Mouse (Mus musculus): ENCODE data around the gene Capn2. TPM values are rescaled to one million over a fixed set of nuclear protein-coding genes. Genes with fewer than 3 reads are reported as not detected.

The Capn2 gene
- polyA plus RNA-seq, 1 experiment from 2014 or later = 107 TPM

- no peak for ATAC-seq (ENCODE audit: insufficient read depth, low FRiP score, low read depth)
- H3K9ac ChIP-seq = no peak overlapping the region
- no peaks in the 10 kb centered on the region for H3K9me3 ChIP-seq
- no peak overlapping the region for H3K27ac ChIP-seq
- H3K4me2 ChIP-seq = no peak overlapping the region
- no peak overlapping the region for H3K4me3 ChIP-seq (replicated peaks)
- H3K4me1 ChIP-seq = no peaks in the 10 kb centered on the region
- H3K27me3 ChIP-seq (replicated peaks) = no peaks in the 10 kb centered on the region
- 82% methylated on average over 5 of the region's 5 CpGs for WGBS
- peaks cover 42% of the 10 kb centered on the region for H3K36me3 ChIP-seq
These were observed 42.2 kb downstream of the Capn2 start for GRCm38 (mm10) chr1:182475005-182475796.

GRCm38 (mm10) chr1:182465978-182466377, 51.4 kb downstream of the Capn2 start:
- Histone ChIP-seq H3K27me3 (replicated peaks) (no peaks in the 10 kb centered on the region), H3K4me2 (no peak overlapping the region), H3K4me1 (peaks cover 11% of the 10 kb centered on the region), H3K9ac (no peak overlapping the region), H3K9me3 (no peaks in the 10 kb centered on the region), H3K4me3 (replicated peaks) (no peak overlapping the region), H3K36me3 (peaks cover 36% of the 10 kb centered on the region), H3K27ac (no peak overlapping the region)
- ATAC-seq (ENCODE audit: insufficient read depth, low FRiP score, low read depth) = no peak
- 87% methylated on average over 4 of the region's 4 CpGs for WGBS

- H3K4me3 ChIP-seq (replicated peaks) = no peak overlapping the region
- no peaks in the 10 kb centered on the region for H3K9me3 ChIP-seq
- H3K4me2 ChIP-seq = no peak overlapping the region
- H3K36me3 ChIP-seq = peaks cover 31% of the 10 kb centered on the region
- H3K9ac ChIP-seq = no peak overlapping the region
- WGBS = 38% methylated on average over 4 of the region's 4 CpGs
- peak; percentile 15; the same call in 1 of the 2 replicates for ATAC-seq (ENCODE audit: insufficient read depth, low FRiP score, low read depth)
- peak overlapping the region; percentile 54; the same call in 1 of the 2 replicates for H3K27ac ChIP-seq
- H3K27me3 ChIP-seq (replicated peaks) = no peaks in the 10 kb centered on the region
- peaks cover 14% of the 10 kb centered on the region for H3K4me1 ChIP-seq
These were observed 52.1 kb downstream of the Capn2 start for GRCm38 (mm10) chr1:182465309-182465708.

DNA sequence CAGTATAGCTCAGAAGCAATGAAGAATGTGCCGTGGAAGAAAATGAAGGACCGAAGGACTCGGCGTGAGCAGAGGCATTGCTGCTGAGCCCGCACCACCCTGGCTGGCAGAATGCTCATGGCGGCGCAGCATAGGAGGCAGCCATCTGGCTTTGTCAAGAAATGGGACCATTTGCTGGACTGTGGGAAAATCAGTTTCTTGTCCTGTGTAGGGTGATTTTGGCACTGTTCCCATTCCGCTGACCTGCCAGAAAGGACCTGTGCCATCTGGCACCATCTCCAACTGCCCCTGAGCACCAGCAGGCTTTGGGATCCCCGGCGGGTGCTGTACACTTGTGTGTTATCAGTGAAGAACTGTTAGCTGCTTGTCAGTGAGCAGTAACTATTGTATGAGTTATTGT, 55.6 kb downstream of the Capn2 start:
- Histone ChIP-seq H3K9me3 (no peaks in the 10 kb centered on the region), H3K27ac (peak overlapping the region; percentile 86)
- 84% methylated on average over 10 of the region's 10 CpGs for WGBS

DNA sequence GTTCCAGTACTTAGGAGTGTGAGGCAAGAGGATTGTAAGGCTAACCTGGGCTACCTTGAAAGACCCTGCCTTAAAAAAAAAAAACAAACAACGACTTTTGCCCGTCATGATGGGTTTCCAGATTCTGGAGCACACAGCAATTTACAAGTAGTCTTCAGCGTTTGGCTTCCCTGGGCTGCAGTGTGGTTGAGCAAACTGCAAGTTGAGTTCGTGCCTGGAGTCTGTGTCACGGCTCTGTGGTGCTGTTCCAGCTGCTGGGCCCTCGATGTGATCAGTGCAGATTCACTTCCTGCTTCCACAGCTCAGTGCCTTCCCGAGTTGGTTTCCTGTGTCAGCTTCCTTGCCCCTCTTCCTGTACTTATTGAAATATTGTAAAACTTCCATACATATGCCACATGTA, 56.1 kb downstream of the Capn2 start:
- Histone ChIP-seq H3K36me3 (peaks cover 9% of the 10 kb centered on the region; the same call in 1 of the 2 replicates), H3K27me3 (replicated peaks) (no peaks in the 10 kb centered on the region), H3K9ac (no peak overlapping the region), H3K4me2 (0 out of 2 replicates have a peak overlapping the region, but pooled peaks have one; percentile 8), H3K4me3 (replicated peaks) (no peak overlapping the region), H3K4me1 (peaks cover 21% of the 10 kb centered on the region), H3K27ac (peak overlapping the region; percentile 86), H3K9me3 (no peaks in the 10 kb centered on the region)
- 18% methylated on average over 7 of the region's 7 CpGs for WGBS
- ATAC-seq (ENCODE audit: insufficient read depth, low FRiP score, low read depth) = no peak

More for the DNA sequence above, 55.6 kb downstream of the Capn2 start:
- peaks cover 8% of the 10 kb centered on the region; the same call in 1 of the 2 replicates for H3K36me3 ChIP-seq
- H3K4me2 ChIP-seq = no peak overlapping the region
- no peak for ATAC-seq (ENCODE audit: insufficient read depth, low FRiP score, low read depth)
- peaks cover 21% of the 10 kb centered on the region for H3K4me1 ChIP-seq
- H3K9ac ChIP-seq = no peak overlapping the region
- no peak overlapping the region for H3K4me3 ChIP-seq (replicated peaks)
- H3K27me3 ChIP-seq (replicated peaks) = no peaks in the 10 kb centered on the region

- peaks cover 21% of the 10 kb centered on the region for H3K4me1 ChIP-seq
- H3K4me3 ChIP-seq (replicated peaks) = no peak overlapping the region
- H3K27ac ChIP-seq = peak overlapping the region; percentile 86
- peak; percentile 50; the same call in 1 of the 2 replicates for ATAC-seq (ENCODE audit: insufficient read depth, low FRiP score, low read depth)
- H3K36me3 ChIP-seq = peaks cover 14% of the 10 kb centered on the region
- no peaks in the 10 kb centered on the region for H3K9me3 ChIP-seq
- 0 out of 2 replicates have a peak overlapping the region, but pooled peaks have one; percentile 8 for H3K4me2 ChIP-seq
- WGBS = 40% methylated on average over 13 of the region's 13 CpGs
- no peaks in the 10 kb centered on the region for H3K27me3 ChIP-seq (replicated peaks)
- H3K9ac ChIP-seq = no peak overlapping the region
These were observed 56.8 kb downstream of the Capn2 start for GRCm38 (mm10) chr1:182460291-182461244.

DNA sequence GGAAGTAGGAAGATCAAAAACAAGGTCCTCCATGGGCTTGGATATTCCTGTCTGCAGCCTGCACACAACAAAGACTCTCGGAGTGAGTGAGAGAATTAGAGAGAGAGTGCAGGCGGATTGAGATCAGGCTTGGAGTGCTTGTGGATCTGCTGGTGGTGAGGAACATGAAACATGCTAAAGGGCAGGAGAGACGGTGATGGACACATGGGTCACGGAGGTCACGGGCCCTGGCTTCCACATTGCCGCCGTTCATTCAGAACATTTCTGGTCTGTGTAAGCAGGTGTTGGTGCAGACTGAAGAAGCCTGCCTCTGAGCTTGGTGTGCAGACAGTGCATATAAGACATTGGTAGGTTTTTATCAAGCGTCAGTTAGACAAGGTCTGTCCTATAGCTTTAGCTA, 58.0 kb downstream of the Capn2 start:
- peak overlapping the region; percentile 86; the same call in 1 of the 2 replicates for H3K27ac ChIP-seq

DNA sequence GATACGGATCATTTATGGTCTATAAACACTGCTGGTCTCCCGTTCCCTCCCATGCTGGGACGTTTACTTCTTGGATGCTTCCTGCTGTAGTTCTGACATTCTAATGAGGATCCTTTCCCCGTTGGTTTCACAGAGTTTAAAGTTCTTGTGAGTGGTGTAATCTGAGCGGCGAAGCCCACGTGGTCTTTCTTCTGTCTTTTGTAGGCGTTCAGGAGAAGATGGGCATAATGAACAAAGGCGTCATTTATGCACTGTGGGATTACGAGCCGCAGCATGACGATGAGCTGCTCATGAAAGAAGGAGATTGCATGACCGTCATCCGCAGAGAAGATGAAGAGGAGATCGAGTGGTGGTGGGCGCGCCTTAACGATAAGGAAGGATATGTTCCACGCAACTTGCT, 58.9 kb downstream of the Capn2 start:
- H3K4me1 ChIP-seq = peaks cover 14% of the 10 kb centered on the region
- H3K27me3 ChIP-seq (replicated peaks) = no peaks in the 10 kb centered on the region
- no peak overlapping the region for H3K27ac ChIP-seq
- H3K9ac ChIP-seq = no peak overlapping the region
- ATAC-seq (ENCODE audit: insufficient read depth, low FRiP score, low read depth) = no peak
- H3K9me3 ChIP-seq = no peaks in the 10 kb centered on the region
- no peak overlapping the region for H3K4me2 ChIP-seq
- H3K4me3 ChIP-seq (replicated peaks) = no peak overlapping the region
- WGBS = 83% methylated on average over 19 of the region's 19 CpGs
- peaks cover 23% of the 10 kb centered on the region for H3K36me3 ChIP-seq

More for the DNA sequence above, 58.0 kb downstream of the Capn2 start:
- Histone ChIP-seq H3K36me3 (peaks cover 18% of the 10 kb centered on the region), H3K27me3 (replicated peaks) (no peaks in the 10 kb centered on the region), H3K9ac (no peak overlapping the region), H3K4me3 (replicated peaks) (no peak overlapping the region), H3K4me1 (peaks cover 14% of the 10 kb centered on the region), H3K9me3 (no peaks in the 10 kb centered on the region), H3K4me2 (no peak overlapping the region)
- no peak for ATAC-seq (ENCODE audit: insufficient read depth, low FRiP score, low read depth)
- 64% methylated on average over 8 of the region's 8 CpGs for WGBS

DNA sequence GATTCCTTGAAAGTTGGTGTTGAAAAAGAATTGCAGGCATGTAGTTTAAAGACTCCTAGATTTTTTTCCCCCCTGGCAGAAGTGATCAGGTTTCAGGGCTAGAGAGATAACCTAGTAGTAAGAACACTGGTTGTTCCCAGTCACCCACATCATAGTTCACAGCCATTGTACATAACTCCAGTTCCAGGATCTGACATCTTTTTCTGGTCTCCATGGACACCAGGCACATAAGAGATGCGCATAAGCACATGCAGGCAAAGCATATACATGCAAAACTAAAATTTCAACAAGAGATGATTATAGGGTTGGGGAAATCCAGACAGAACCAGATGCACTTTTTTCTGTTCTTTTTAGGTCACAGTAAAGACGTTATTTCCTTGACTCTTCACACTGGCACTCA, 62.3 kb downstream of the Capn2 start:
- Histone ChIP-seq H3K4me3 (replicated peaks) (no peak overlapping the region), H3K4me1 (peaks cover 4% of the 10 kb centered on the region; the same call in 1 of the 2 replicates), H3K9me3 (no peaks in the 10 kb centered on the region), H3K4me2 (no peak overlapping the region), H3K27me3 (replicated peaks) (no peaks in the 10 kb centered on the region), H3K27ac (no peak overlapping the region), H3K36me3 (peaks cover 25% of the 10 kb centered on the region), H3K9ac (no peak overlapping the region)
- ATAC-seq (ENCODE audit: insufficient read depth, low FRiP score, low read depth) = no peak
- 85% methylated on average over 2 of the region's 2 CpGs for WGBS

GRCm38 (mm10) chr1:182452473-182452872, 64.9 kb downstream of the Capn2 start:
- Histone ChIP-seq H3K9me3 (no peaks in the 10 kb centered on the region), H3K4me2 (no peak overlapping the region), H3K27me3 (replicated peaks) (no peaks in the 10 kb centered on the region), H3K9ac (no peak overlapping the region), H3K4me3 (replicated peaks) (no peak overlapping the region), H3K27ac (no peak overlapping the region), H3K4me1 (no peaks in the 10 kb centered on the region), H3K36me3 (peaks cover 36% of the 10 kb centered on the region)
- WGBS = 79% methylated on average over 4 of the region's 4 CpGs
- no peak for ATAC-seq (ENCODE audit: insufficient read depth, low FRiP score, low read depth)

GRCm38 (mm10) chr1:182448276-182449035, 69.0 kb downstream of the Capn2 start:
- H3K4me3 ChIP-seq (replicated peaks) = no peak overlapping the region
- no peaks in the 10 kb centered on the region for H3K27me3 ChIP-seq (replicated peaks)
- H3K27ac ChIP-seq = no peak overlapping the region
- H3K36me3 ChIP-seq = peaks cover 37% of the 10 kb centered on the region
- 94% methylated on average over 14 of the region's 14 CpGs for WGBS
- H3K4me1 ChIP-seq = no peaks in the 10 kb centered on the region
- no peaks in the 10 kb centered on the region for H3K9me3 ChIP-seq
- H3K9ac ChIP-seq = no peak overlapping the region
- no peak overlapping the region for H3K4me2 ChIP-seq
- no peak for ATAC-seq (ENCODE audit: insufficient read depth, low FRiP score, low read depth)

Data from stomach, embryonic 15.5 days (tissue).